Mouse (Mus musculus): ENCODE data around the gene Rdh16f1.
"Not testable (repeated sequence)": the region's sequence is repeated elsewhere in the genome, so short reads cannot be mapped to it uniquely, and the experiment has no call there.

Gene Rdh16f1

GRCm38 (mm10) chr10:127829121-127829520 lies 69.5 kb downstream of the Rdh16f1 start:
- DNase-seq (ENCODE audit: low spot score): no peak

GRCm38 (mm10) chr10:127834186-127834585 lies 74.6 kb downstream of the Rdh16f1 start:
- not testable (repeated sequence) for DNase-seq (ENCODE audit: low spot score)

- DNase-seq (ENCODE audit: low spot score): no peak
These were observed 75.7 kb downstream of the Rdh16f1 start for GRCm38 (mm10) chr10:127835292-127835691.

- DNase-seq (ENCODE audit: low spot score): not testable (repeated sequence)
These were observed 78.2 kb downstream of the Rdh16f1 start for GRCm38 (mm10) chr10:127837793-127838192.

- no peak for DNase-seq (ENCODE audit: low spot score)
These were observed 79.0 kb downstream of the Rdh16f1 start for GRCm38 (mm10) chr10:127838539-127838938.

GRCm38 (mm10) chr10:127840776-127841175 lies 81.2 kb downstream of the Rdh16f1 start:
- no peak for DNase-seq (ENCODE audit: low spot score)
